Mouse (Mus musculus) forebrain, embryonic 16.5 days (tissue): ENCODE data around the gene Nudt5. TPM values are rescaled to one million over a fixed set of nuclear protein-coding genes. Genes with fewer than 3 reads are reported as not detected.

Experiments used
- ATAC-seq: fragments of 200-750 bp; cut with Nextera tagmentation; 2 replicates; pipeline ENCODE4 v1.8.0; 2017; ENCODE audit warnings: mild to moderate bottlenecking, moderate library complexity
- H3K27ac ChIP-seq: fragments of 300-500 bp; sonication (generic); 2 replicates; pipeline ENCODE4 v1.5.1; 2014; ENCODE audit warnings: low read length, control low read depth
- H3K27me3 ChIP-seq: fragments of 300-500 bp; sonication (generic); replicated peaks from 2 replicates; pipeline ENCODE4 v1.6.1; 2014; ENCODE audit warnings: low read length; ENCODE audit not compliant: control insufficient read depth, insufficient read depth
- H3K36me3 ChIP-seq: fragments of 300-500 bp; sonication (generic); 2 replicates; pipeline ENCODE4 v1.6.1; 2014; ENCODE audit not compliant: control insufficient read depth, insufficient read depth
- H3K4me1 ChIP-seq: fragments of 300-500 bp; sonication (generic); replicated peaks from 2 replicates; pipeline ENCODE4 v1.6.1; 2014; ENCODE audit warnings: low read length; ENCODE audit not compliant: control insufficient read depth, insufficient read depth
- H3K4me2 ChIP-seq: fragments of 300-500 bp; sonication (generic); 2 replicates; pipeline ENCODE4 v1.6.1; 2014; ENCODE audit warnings: mild to moderate bottlenecking, low read length, control low read depth
- H3K4me3 ChIP-seq: fragments of 300-500 bp; sonication (generic); replicated peaks from 2 replicates; pipeline ENCODE4 v1.5.1; 2014; ENCODE audit warnings: mild to moderate bottlenecking, low read length, control low read depth
- H3K9ac ChIP-seq: fragments of 300-500 bp; sonication (generic); replicated peaks from 2 replicates; pipeline ENCODE4 v1.6.1; 2014; ENCODE audit warnings: low read depth, low read length, control low read depth
- H3K9me3 ChIP-seq: fragments of 300-500 bp; sonication (generic); 2 replicates; pipeline ENCODE4 v1.6.1; 2016; ENCODE audit warnings: low read length; ENCODE audit not compliant: control insufficient read depth
- WGBS: fragments of 180-500 bp; shearing (Covaris S2); extraction: QIAGEN DNeasy Blood & Tissue Kit; methylation state at CpG from one replicate; pipeline ENCODE4 v1.1.7; 2014; 5-methylcytosine and 5-hydroxymethylcytosine counted together
- polyA plus RNA-seq: library from polyadenylated mRNA; unstranded; fragments of >200 nt; fragmentation: Nextera tagmentation; extraction: Ambion mirVana; gene quantifications from 2 replicates; pipeline ENCODE4 v1.2.1, GENCODE M21; 2015

Nudt5 gene
- polyA plus RNA-seq, 1 experiment from 2014 or later = 31.3 TPM

DNA sequence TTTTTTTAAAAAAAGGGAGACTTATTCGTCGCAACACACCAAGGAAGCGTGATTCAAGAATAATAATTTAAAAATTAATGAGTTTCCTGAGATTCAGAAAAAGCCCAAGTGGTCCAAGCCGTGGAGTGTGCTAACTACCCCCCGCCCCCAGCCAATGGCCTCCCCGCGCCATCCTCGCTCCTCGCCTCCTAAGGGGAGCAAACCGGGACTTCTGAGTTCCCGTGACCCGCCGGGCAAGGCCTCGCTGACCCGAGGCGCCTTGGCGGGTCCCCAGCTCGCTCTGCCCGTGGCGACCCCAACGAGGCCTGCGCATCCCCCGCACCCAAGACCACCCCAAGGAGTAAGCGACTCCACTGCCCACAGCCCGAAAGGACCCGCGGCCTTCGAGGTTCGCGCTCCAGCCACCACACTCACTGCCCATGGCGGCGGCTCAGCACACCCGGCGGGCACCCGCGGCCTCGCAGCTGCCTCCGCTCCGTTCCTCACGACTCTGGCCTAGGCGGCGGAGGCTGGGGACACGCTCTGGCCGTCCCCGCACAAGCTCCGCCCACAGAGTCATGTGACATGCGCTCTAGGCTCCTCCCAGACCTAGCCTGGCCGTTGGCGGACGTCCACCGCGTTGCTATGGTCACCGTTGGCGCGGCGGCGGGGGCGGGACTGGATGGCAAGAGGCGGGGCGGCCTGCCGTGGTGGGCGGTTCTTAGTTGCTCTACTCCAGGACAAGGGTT, 50.2 kb downstream of the Nudt5 start, which contains the start of gene Sec61a2:
Sec61a2 (minus strand) TSS at position 590 of the 728 bp plus-strand sequence.
- under 1% methylated on average over 62 of the region's 62 CpGs for WGBS

DNA sequence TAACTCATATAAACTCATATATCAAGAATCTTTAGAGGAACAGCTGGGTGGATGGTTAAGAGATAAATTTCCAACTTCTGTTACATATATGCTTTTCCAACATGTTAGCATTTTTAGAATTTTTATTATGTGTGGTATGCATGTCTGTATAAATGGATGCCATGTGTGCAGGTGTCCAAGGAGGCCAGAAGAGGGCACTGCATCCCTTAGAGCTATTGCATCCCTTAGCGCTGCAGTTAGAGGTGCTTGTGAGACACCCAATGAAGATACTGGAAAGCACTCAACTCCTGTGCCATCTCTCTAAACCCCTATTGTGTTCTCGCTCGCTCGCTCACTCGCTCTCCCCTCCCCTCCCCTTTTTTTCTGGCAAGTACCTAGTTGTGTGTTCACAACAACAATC, 55.3 kb downstream of the Nudt5 start:
- 49% methylated on average over 5 of the region's 5 CpGs for WGBS
- ATAC-seq = no peak

More for the DNA sequence above, 50.2 kb downstream of the Nudt5 start, which contains the start of gene Sec61a2:
- Histone ChIP-seq H3K4me1 (peaks cover 8% of the 10 kb centered on the region), H3K36me3 (0 out of 2 replicates have a peak, but pooled peaks cover 2% of the 10 kb centered on the region), H3K9me3 (no peaks in the 10 kb centered on the region), H3K4me3 (peak within 1 kb of the TSS; percentile 95), H3K4me2 (peak within 1 kb of the TSS; percentile 74), H3K27me3 (no peaks in the 10 kb centered on the region), H3K27ac (peak within 1 kb of the TSS; percentile 64; the same call in 1 of the 2 replicates), H3K9ac (peak within 1 kb of the TSS; percentile 93)
- peak; percentile 99 for ATAC-seq

DNA sequence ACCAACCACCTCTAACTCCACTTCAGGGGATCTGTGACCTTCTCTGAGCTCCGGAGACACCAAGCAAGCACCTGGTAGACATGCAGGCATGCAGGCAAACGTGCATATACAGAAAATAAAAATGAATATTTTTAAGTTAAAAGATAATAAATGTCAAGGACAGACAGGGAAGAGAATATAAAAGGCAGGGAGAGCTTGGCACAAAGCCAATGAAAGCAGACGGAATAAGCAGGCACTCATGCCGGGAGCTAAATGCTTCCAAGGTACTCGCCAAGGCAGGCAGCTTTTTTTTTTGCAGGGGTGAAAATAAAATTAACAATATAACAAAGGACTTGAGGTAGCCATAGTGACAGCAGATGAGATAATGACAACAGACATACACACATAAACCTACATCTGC, 61.3 kb downstream of the Nudt5 start:
- Histone ChIP-seq H3K36me3 (no peaks in the 10 kb centered on the region; the same call in 1 of the 2 replicates), H3K4me1 (peaks cover 2% of the 10 kb centered on the region; the same call in 1 of the 2 replicates), H3K9ac (no peak overlapping the region), H3K27ac (peak overlapping the region; percentile 65), H3K9me3 (no peaks in the 10 kb centered on the region), H3K27me3 (no peaks in the 10 kb centered on the region), H3K4me2 (no peak overlapping the region), H3K4me3 (no peak overlapping the region)
- peak; percentile 77 for ATAC-seq
- WGBS = 18% methylated on average over 5 of the region's 5 CpGs

More for the DNA sequence above, 55.3 kb downstream of the Nudt5 start:
- no peak overlapping the region for H3K27ac ChIP-seq
- H3K4me1 ChIP-seq = no peaks in the 10 kb centered on the region
- no peak overlapping the region for H3K4me2 ChIP-seq
- H3K9me3 ChIP-seq = no peaks in the 10 kb centered on the region
- H3K36me3 ChIP-seq = no peaks in the 10 kb centered on the region
- no peak overlapping the region for H3K4me3 ChIP-seq
- no peak overlapping the region for H3K9ac ChIP-seq
- H3K27me3 ChIP-seq = no peaks in the 10 kb centered on the region

DNA sequence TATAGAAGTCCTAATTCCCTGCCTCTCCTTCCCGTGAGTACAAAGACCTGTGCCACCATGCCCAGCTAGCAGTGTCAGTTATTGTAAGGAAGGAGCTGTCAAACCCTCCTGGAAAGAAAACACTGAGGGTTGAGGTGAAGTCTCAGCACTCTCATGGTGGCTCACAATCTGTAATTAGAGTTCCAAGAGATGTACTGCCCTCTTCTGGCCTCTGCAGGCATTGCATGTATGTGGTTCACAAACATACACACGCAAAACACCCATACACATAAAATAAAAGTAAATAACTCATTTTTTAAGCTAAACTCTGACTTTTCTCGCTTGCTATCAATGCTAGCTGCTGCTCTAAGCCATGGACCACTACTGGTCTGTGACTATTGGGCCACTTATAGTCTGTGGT, 61.8 kb downstream of the Nudt5 start:
- H3K27me3 ChIP-seq = no peaks in the 10 kb centered on the region
- peaks cover 2% of the 10 kb centered on the region; the same call in 1 of the 2 replicates for H3K4me1 ChIP-seq
- no peak overlapping the region for H3K4me3 ChIP-seq
- no peak overlapping the region for H3K9ac ChIP-seq
- WGBS = 53% methylated on average over 3 of the region's 3 CpGs
- no peaks in the 10 kb centered on the region; the same call in 1 of the 2 replicates for H3K36me3 ChIP-seq
- H3K4me2 ChIP-seq = no peak overlapping the region
- ATAC-seq = peak; percentile 49; the same call in 1 of the 2 replicates
- peak overlapping the region; percentile 73 for H3K27ac ChIP-seq
- H3K9me3 ChIP-seq = no peaks in the 10 kb centered on the region

DNA sequence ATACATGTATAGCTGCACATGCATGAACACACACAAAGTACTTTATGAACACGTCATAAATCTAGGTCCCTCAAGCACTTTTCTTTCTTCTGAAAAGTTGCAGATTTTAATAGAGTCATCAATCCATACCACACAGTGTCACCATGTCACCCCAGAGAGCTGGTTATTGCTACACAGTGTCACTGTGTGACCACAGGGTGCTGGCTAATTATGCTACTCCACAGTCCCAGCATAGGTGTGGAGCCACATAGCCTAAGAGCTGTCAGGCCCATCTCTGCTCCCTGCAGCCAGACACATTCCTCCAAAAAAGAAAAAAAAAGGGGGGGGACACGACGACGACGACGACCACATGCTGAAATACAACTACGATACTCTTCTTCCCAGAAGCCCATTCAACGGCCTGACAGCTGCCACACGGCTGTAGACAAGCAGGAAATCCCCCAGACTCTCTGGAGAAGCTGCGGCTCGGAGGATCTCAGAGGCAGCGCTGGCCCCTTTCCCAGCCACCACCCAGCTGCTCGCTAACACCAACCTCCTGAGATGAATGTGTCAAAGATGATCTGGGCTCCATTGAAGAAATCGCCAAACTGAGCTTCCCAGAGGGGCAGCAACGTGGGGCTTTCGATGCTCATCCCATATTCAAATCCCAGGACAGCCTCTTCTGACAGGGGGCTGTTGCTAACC, 66.6 kb downstream of the Nudt5 start:
- no peak overlapping the region for H3K27ac ChIP-seq
- no peaks in the 10 kb centered on the region; the same call in 1 of the 2 replicates for H3K4me1 ChIP-seq
- H3K4me3 ChIP-seq = no peak overlapping the region
- WGBS = 51% methylated on average over 16 of the region's 16 CpGs
- H3K27me3 ChIP-seq = no peaks in the 10 kb centered on the region
- ATAC-seq = peak; percentile 61; the same call in 1 of the 2 replicates
- no peak overlapping the region for H3K4me2 ChIP-seq
- no peak overlapping the region for H3K9ac ChIP-seq
- no peaks in the 10 kb centered on the region for H3K9me3 ChIP-seq
- H3K36me3 ChIP-seq = peaks cover 3% of the 10 kb centered on the region; the same call in 1 of the 2 replicates

Other genes starting within 250 kb of the Nudt5 start
- gene Camk1d, start 130.5 kb upstream of the Nudt5 start, polyA plus RNA-seq = 8.1 and 10.6 TPM in 2 replicates
- 294 and 308 TPM in 2 replicates for gene Cdc123, start 145 bp downstream of the Nudt5 start, polyA plus RNA-seq
- gene Gm13199, start 17.9 kb downstream of the Nudt5 start, polyA plus RNA-seq = 1.4 and 1.9 TPM in 2 replicates
- gene Sec61a2, start 50.4 kb downstream of the Nudt5 start, polyA plus RNA-seq = 94.8 and 112 TPM in 2 replicates
- 4.8 and 7.6 TPM in 2 replicates for gene Dhtkd1, start 97.8 kb downstream of the Nudt5 start, polyA plus RNA-seq
- 8.9 and 9.4 TPM in 2 replicates for gene Upf2, start 106.5 kb downstream of the Nudt5 start, polyA plus RNA-seq